Mouse (Mus musculus): ENCODE data around the gene Fbxo8.

Fbxo8 gene

DNA sequence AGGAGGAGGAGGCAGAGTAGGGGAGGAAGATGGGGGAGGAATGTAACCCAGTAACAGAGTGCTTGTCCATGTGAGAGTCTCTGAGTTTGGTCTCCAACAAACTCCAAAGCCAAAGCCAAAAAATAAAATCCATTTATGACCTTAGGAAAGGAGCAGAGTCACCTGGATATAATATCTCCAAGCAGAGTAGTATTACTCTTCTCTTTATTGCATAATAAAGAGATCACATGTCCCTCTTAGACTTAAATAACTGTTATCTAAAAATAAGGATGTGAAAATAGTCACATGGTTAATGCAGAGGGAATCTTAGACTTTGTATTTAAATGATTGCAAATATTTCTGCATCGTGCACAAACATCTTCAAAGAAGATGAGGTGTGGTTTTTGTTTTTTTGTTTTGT lies 63.3 kb downstream of the Fbxo8 start:
- no peak for DNase-seq

DNA sequence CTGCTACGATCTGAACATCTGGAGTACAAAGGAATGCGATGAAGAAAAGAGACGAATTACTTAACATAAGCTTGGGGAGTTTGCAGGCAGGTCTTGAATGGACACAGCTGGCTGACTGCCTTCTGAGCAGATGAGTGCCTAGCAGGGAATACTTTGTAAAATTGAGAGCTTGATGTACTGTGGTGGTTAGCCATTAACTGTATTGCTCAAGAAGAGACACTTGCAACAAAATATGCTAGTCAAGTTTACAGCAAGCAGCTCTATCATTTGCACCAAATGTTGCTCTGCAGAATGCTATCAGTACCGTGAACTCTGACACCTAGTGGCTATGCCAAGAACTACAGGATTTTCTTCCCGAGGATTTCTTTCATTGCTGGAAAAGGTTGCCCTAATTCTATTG lies 64.1 kb downstream of the Fbxo8 start:
- DNase-seq = peak; percentile 40

DNA sequence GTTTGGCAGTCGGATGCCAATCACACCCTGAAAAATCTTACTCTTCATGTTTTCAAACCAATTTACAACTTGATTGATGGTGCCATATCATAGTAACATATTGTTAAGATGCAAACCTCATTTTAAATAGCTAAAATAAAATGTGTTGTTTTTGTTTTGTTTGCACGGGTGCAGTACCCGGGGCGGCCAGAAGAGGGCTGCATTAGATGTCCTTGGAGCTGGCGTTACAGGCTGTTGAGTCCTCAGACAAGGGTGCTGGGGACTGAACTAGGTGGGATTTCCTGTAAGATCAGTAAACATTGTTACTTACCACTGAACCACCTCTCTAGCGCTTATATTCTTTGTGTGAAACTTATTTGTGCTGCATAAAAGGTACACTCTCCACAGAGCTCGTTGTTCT lies 65.4 kb downstream of the Fbxo8 start:
- DNase-seq = peak; percentile 57

GRCm38 (mm10) chr8:56617271-56617670 lies 66.4 kb downstream of the Fbxo8 start:
- no peak for DNase-seq

GRCm38 (mm10) chr8:56619056-56619455 lies 68.2 kb downstream of the Fbxo8 start:
- DNase-seq = no peak

DNA sequence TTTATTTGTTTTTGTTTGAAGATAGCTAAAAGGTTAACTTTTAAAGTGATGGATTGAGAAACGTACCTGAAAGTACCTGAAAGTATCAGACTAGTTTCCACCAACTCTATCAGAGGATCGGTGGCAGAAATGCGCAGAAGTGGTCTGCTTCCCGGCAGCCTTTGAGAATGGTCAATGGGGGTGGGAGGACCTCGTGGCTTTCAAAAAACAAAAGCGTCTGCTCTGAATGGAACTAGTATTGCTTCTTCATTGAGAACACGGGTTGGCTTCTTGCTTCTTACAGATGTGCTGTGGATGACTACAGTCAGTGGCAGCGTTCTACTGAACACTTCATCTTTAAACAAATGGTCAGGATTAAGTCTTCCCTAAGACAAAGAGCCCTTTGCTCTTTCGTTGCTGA lies 68.7 kb downstream of the Fbxo8 start:
- no peak for DNase-seq

DNA sequence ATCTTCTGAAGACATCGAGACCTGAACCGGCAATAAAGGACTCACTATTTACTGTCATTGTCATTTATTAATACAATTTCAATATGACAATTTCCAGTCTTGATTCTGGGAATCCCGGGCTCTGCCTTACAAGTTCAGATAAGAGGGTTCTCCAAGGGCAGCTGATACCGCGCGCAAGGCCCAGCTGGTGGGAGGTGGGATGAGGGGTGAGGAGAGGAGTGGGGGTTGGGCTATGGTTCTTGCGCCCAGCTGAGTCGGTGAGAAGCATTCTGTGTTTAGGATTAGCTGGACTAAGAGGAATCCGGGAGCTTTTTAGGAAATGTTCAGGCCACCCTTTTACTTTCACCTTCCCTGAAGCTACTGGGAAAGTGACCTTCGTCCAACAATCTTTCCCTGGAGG lies 69.8 kb downstream of the Fbxo8 start:
- DNase-seq = no peak

DNA sequence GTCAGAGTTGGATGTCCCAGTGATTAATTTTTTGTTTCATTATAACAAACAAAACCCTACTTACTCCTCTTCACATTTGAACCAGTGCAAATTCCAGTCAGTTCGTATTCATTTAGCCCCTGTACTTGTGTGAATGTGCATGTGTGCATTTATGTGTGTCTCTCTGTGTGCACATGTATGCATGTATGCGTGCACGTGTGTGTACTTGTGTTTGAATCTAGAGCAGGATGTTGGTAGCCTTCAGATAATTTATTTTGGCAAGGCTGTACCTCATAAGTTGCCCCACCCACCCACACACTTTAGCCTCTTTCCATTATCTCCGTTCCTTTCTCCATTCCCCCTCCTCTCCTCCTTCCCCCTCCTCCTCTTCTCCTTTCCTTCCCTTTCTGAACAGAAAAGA lies 70.2 kb downstream of the Fbxo8 start:
- DNase-seq = no peak

GRCm38 (mm10) chr8:56622470-56623024 lies 71.7 kb downstream of the Fbxo8 start:
- no peak for DNase-seq

DNA sequence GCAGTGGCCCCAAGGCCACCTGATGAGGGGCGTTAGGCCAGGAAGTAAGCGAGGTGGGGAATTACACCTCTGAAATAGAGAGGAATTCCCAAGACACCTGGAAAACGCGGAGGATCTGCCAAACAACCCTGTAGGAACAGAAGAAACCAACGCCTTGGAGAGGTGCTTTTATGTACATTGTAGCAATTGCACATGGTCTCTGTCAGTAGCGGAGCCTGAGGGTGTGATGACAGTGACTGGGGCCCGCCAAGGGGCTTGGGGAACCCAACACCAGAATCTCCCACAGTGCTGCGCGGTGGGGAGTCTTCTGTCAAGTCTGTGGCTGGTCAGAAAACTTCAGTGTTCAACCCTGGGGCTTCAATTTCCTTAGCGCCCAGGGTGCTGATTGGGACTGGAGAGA lies 72.5 kb downstream of the Fbxo8 start:
- DNase-seq = no peak

DNA sequence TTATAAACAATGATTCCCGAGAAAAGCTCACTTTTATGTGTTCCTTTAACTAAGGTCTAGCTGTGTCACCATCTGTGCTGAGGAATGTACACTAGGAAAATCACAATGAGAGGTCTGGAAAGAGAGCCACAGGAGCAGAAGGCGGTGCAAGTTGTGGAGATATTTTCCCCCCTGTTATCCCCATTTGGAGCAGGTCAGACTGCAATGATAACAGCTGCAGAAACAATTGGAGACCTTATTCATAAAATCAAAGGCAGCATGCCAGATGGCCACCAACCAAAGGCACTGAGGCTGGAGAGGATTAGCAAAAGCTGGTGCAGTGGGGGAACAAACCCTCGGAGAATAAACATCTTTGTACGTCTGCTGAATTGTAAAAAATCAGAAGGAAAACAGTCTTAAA lies 78.3 kb downstream of the Fbxo8 start:
- no peak for DNase-seq

- DNase-seq = no peak
These were observed 88.4 kb downstream of the Fbxo8 start for GRCm38 (mm10) chr8:56639277-56639676.

Measured in thymus, postnatal 14 days (tissue).